Mouse (Mus musculus): ENCODE measurements around the gene Cnot6l. TPM values are rescaled to one million over a fixed set of nuclear protein-coding genes. Genes with fewer than 3 reads are reported as not detected.

The Cnot6l gene
- 100 to 1,000 TPM in 6 of 26 experiments, 10 to 100 TPM in 20; 12.2 to 143 (median 69.2) TPM for total RNA-seq (2018; cell fraction: chromatin; rRNA removed)
- 10 to 100 TPM; 36.7 to 73.7 (median 55.5) TPM for total RNA-seq (2018; cell fraction: cytosol; rRNA removed)
- 100 to 1,000 TPM in 6 of 26 experiments, 10 to 100 TPM in 20; 21.8 to 153 (median 64.5) TPM for total RNA-seq (2018; cell fraction: nucleus; rRNA removed)
- 29.0 to 34.1 TPM (median 33.3 TPM) in 3 replicates for polyA plus RNA-seq (2018)

DNA sequence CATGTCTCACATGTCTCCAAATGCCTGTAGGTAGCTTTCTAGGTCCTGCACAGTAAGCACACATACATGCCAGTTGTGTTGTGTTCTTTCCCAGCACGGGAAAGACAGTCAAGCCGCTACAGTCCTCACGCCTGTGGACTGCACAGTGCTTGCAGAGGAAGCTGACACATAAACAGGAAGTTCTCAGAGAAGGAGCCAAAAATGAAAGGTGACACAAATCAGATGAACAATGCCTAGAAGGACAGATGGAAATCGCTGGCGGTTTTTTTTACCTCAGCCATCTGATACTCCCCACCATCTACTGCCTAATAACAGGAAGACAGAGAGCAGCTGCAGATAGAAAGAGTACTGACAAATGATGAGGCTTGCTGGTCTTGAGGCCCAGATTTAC is at the start of gene Cnot6l:
TSS of gene Cnot6l (minus strand) at position 151 of the 391 bp plus-strand sequence.
- WGBS (ENCODE audit: missing documents), result 0% methylated on average over 5 of the region's 5 CpGs

DNA sequence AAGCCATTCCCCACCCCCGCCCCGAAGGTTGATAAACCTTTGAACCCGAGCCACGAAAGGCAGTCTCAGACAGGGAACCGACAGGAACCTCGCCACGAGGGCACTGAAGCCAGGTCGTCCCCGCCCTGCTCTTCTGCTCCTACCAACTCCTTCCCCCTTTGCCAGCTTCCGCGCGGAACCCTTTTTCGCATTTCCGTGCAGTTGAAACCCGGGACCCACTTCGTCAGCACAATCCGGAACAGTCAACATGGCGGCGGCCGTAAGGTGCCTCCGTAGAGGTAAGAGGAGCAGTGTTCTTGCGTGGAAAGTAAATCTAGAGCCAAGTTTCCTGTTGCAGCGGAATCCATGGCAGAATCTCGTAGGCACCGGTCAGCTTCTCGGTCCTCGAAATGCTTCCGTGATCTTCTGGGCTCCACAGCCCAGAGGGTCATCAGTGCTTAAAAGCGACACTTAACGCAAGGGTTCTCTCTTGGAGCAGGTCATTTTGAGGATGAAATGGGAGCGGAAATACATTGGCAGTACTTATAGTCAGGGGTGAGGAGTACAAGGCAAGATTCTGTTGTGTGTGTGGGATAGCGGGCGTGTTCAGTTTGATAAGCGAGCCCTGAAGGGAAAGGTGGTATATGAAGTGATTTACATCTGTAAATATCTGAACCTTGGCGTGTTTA is 46.1 kb upstream of the Cnot6l start:
- 0 out of 2 replicates have a peak, but pooled peaks cover 10% of the 10 kb centered on the region for H3K36me3 ChIP-seq (ENCODE audit: inconsistent target)
- peak overlapping the region; percentile 96 for H3K4me3 ChIP-seq (ENCODE audit: inconsistent target)
- H3K79me2 ChIP-seq (ENCODE audit: inconsistent target), result peaks cover 50% of the 10 kb centered on the region
- WGBS (ENCODE audit: missing documents), result under 1% methylated on average over 35 of the region's 35 CpGs
- H3K27ac ChIP-seq, result peak overlapping the region; percentile 84

More for the DNA sequence above, at the start of gene Cnot6l:
- Histone ChIP-seq H3K4me3 (ENCODE audit: inconsistent target) (peak within 1 kb of the TSS; percentile 62), H3K36me3 (ENCODE audit: inconsistent target) (no peaks in the 10 kb centered on the region), H3K79me2 (ENCODE audit: inconsistent target) (peaks cover 22% of the 10 kb centered on the region), H3K27ac (peak within 1 kb of the TSS; percentile 83)

DNA sequence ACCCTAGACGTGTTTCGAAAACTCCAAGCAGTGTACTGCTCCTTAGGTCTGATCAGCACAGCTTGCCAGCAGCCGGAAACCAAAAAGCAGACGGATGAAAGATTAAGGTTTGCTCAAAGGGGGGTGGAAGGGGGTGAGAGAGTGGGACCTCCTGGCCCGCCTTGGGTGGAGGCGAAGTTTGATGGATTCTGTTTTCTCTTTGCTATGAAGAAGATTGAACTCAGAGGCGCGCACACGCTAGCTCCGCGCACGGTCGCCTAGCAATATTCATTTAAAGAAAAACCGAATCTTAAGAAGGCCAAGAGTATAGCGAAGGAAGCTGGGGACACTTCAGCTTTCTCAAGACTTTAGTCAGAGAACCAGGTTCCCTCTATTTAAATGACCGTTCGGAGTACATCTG is 45.5 kb upstream of the Cnot6l start, which contains the start of gene Mrpl1:
TSS of gene Mrpl1 (plus strand) at position 35 of the 400 bp plus-strand sequence.
- Histone ChIP-seq H3K4me3 (ENCODE audit: inconsistent target) (peak within 1 kb of the TSS; percentile 96), H3K27ac (peak within 1 kb of the TSS; percentile 84), H3K79me2 (ENCODE audit: inconsistent target) (peaks cover 44% of the 10 kb centered on the region), H3K36me3 (ENCODE audit: inconsistent target) (0 out of 2 replicates have a peak, but pooled peaks cover 4% of the 10 kb centered on the region)
- under 1% methylated on average over 17 of the region's 17 CpGs for WGBS (ENCODE audit: missing documents)

DNA sequence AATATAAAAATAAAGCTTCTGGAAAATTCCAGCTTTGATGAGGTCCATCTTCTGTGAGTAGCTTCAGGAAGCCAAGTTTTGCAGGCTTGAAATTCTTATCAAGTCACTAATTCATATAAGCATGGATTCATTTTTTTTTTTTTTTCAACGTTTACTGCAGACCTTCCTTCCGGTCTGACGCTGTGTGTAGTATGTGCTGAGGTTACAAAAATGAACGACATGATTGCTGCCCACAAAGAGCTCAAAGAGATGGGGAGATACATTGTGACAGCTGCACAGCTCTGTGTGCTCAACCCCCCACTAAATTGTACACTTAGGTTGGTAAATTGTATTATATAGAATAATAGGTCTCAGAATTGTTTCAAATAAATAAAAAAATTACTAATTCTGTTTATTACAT is 44.6 kb upstream of the Cnot6l start:
- Histone ChIP-seq H3K36me3 (ENCODE audit: inconsistent target) (no peaks in the 10 kb centered on the region), H3K4me3 (ENCODE audit: inconsistent target) (no peak overlapping the region), H3K79me2 (ENCODE audit: inconsistent target) (peaks cover 36% of the 10 kb centered on the region), H3K27ac (peak overlapping the region; percentile 84)
- 0% methylated on average over 4 of the region's 4 CpGs for WGBS (ENCODE audit: missing documents)

DNA sequence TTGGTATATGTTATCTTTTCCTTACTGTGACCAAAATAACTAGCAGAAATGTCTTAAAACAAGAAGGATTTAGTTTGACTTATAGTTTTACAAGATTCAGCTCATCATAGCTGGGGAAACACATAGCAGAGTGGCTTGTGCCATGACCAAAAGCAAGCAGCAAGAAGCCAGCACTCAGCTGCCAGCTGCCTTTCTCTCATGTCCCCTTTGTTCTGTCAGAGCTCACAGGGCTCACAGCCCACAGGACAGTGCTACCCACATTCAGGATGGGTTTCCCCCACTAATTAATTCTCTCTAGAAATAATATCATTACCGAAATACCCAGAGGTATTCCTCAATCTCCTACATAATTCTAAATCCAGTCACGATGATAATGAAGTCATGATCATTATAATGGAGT is 43.6 kb upstream of the Cnot6l start:
- WGBS (ENCODE audit: missing documents), result 95% methylated on average over 2 of the region's 2 CpGs
- Histone ChIP-seq H3K27ac (no peak overlapping the region), H3K36me3 (ENCODE audit: inconsistent target) (no peaks in the 10 kb centered on the region), H3K79me2 (ENCODE audit: inconsistent target) (peaks cover 26% of the 10 kb centered on the region), H3K4me3 (ENCODE audit: inconsistent target) (no peak overlapping the region)

DNA sequence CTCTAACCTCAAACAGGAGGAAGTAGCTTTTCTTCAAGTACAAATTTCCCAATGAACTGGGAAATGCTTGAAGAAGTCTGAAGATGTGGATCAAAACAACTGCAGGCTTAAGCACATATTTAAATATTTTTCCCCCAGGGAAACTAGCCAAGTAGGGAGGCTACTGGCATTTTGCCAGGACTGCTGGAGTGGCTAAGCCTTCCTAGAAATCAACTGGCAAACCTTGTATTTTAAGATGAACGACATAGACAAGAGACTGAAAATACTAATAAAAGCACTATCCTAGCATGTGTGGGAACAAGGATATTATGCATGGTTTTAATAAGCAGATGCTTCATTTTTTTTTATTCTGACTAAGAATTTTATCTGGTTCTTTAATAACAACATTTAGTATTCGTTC is 42.9 kb upstream of the Cnot6l start:
- Histone ChIP-seq H3K4me3 (ENCODE audit: inconsistent target) (no peak overlapping the region), H3K27ac (no peak overlapping the region), H3K36me3 (ENCODE audit: inconsistent target) (no peaks in the 10 kb centered on the region), H3K79me2 (ENCODE audit: inconsistent target) (peaks cover 20% of the 10 kb centered on the region)
- WGBS (ENCODE audit: missing documents), result 40% methylated on average over 2 of the region's 2 CpGs

DNA sequence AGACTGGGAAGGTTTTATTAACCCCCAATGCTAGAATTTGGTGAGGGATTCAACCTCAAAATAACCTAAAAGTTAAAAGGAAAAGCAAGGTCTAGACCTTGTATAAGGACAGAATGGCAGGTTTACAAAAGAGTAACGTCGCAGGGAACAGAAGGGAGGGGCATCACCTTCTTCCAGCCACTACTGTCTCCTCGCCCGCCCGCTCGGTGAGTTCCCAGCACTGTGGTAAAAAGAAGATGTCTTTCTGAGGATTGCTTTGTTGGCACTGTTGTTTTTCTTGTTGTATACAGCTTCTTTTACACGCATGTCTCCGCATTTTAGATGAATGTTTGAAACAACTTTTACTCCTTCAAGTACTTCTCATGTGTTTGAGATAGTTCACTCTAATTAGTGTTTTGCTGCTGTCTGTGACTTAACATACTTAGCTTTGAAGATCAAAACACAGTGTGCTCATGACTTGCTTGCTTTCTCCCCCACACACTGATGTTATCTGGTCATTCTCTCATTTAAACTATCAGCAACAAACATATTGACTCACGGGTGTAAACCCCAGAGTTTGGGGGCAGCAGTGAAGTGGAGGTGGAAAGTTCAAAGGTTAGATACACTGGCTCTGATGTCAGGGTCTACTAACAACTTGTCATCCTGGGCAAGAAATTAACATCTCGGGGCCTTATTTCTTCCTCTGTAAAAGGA is 37.6 kb upstream of the Cnot6l start:
- WGBS (ENCODE audit: missing documents), result 97% methylated on average over 10 of the region's 10 CpGs
- no peak overlapping the region for H3K4me3 ChIP-seq (ENCODE audit: inconsistent target)
- no peaks in the 10 kb centered on the region for H3K36me3 ChIP-seq (ENCODE audit: inconsistent target)
- no peaks in the 10 kb centered on the region for H3K79me2 ChIP-seq (ENCODE audit: inconsistent target)
- H3K27ac ChIP-seq, result no peak overlapping the region

DNA sequence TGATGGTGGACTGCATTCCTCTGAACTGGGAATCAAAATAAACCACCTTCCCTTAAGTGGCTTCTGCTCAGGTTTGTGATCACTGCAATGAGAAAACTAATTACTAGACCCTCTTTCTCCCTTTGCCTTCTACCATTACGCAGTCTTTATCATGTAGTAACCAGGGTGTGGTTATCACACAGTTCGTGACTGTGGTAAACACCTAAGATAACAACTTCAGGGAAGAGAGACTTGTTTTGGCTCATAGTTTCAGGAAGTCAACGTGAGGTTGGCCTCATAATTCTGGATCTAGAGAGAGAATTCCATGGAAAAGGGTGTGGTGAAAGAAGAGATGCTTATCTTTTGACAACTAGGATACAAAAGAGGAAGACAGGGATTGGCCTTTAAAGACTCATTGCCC is 36.3 kb upstream of the Cnot6l start:
- Histone ChIP-seq H3K27ac (no peak overlapping the region), H3K79me2 (ENCODE audit: inconsistent target) (no peaks in the 10 kb centered on the region), H3K4me3 (ENCODE audit: inconsistent target) (no peak overlapping the region), H3K36me3 (ENCODE audit: inconsistent target) (no peaks in the 10 kb centered on the region)
- WGBS (ENCODE audit: missing documents), result 79% methylated on average over 3 of the region's 3 CpGs

DNA sequence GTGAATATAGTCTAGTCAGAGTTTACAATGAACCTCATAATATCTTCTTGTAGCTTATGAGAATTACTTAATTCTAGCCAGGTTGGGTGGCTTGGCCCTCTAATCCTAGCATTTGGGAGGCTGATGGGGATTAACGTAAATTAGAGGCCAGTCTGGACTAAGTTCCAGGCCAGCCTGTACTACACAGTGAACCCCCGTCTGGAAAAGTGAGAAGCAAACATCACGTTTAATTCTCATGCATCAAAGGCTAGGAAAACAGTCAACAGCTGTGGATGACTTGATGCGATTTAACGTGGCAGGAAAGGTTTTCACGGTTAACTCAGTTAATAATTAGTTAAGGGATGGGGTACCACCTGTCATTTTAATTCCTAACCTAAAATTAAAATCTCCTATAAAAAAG is 34.3 kb upstream of the Cnot6l start:
- H3K4me3 ChIP-seq (ENCODE audit: inconsistent target), result no peak overlapping the region
- WGBS (ENCODE audit: missing documents), result 94% methylated on average over 6 of the region's 6 CpGs

DNA sequence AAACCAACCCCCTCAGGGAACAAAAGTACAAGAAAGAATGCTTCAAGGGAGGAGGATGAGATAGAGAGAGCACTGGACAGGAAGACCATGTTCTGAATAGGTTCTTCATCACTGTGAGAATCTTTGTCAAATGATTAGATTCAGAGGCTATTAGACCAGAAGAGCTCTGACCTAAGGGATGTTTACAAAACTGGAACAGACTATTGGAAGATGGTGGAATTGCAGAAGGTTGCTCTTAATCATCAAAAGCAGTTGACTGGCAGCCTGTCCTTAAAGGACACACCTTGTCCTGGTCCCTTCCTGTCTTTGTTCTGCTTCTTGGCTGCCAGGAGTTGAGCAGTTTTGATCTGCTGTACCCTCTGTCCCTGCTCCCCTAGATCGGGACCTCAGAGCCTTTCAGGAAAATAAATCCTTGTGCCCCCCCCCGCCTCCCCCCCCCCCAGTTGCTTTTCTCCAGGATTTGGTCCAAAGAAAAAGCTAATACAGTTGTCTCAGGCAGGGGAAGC is 32.6 kb upstream of the Cnot6l start:
- no peaks in the 10 kb centered on the region for H3K79me2 ChIP-seq (ENCODE audit: inconsistent target)
- no peaks in the 10 kb centered on the region for H3K36me3 ChIP-seq (ENCODE audit: inconsistent target)
- no peak overlapping the region for H3K4me3 ChIP-seq (ENCODE audit: inconsistent target)
- H3K27ac ChIP-seq, result no peak overlapping the region
- WGBS (ENCODE audit: missing documents), result 67% methylated on average over 2 of the region's 2 CpGs

More for the DNA sequence above, 34.3 kb upstream of the Cnot6l start:
- H3K36me3 ChIP-seq (ENCODE audit: inconsistent target), result no peaks in the 10 kb centered on the region
- H3K79me2 ChIP-seq (ENCODE audit: inconsistent target), result no peaks in the 10 kb centered on the region
- H3K27ac ChIP-seq, result no peak overlapping the region

DNA sequence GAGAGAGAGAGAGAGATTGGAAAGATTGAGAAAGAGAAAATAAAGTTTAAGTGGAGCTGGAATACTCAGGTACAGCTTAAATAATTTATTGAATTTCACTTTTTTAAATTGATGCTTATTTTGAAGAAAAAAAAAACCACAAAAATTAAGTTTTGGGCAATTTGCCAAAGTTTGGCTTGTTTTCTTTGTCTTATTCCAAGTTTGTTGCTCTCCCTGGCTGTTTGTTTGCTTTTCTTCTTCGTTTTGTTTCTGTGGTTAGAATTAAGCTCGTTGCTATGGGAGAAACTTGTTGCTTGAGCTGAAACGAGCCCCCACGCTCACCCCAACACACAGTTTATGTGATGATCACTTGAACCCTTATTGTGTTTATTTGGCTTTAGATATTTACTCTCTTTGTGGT is 27.3 kb upstream of the Cnot6l start:
- WGBS (ENCODE audit: missing documents), result 62% methylated on average over 4 of the region's 4 CpGs
- no peak overlapping the region for H3K27ac ChIP-seq

DNA sequence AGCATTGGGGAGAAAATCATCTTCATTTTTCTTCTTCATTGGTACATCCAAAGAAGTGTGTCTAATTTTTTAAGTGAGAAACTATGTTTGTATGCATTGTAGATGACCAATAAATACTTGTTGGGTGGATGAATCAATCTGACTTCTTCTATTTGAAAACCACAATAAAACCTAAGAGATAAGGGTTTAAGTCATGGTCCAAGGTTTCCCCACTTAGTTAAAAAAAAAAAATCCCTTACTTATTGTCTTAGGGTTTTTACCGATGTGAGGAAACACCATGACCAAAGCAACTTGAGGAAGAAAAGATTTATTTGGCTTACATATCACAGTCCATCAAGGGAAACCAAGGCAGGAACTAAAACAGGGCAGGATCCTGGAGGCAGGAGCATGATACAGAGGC is 25.8 kb upstream of the Cnot6l start:
- Histone ChIP-seq H3K79me2 (ENCODE audit: inconsistent target) (no peaks in the 10 kb centered on the region), H3K36me3 (ENCODE audit: inconsistent target) (no peaks in the 10 kb centered on the region), H3K4me3 (ENCODE audit: inconsistent target) (no peak overlapping the region), H3K27ac (no peak overlapping the region)
- 92% methylated on average over 1 of the region's 1 CpGs for WGBS (ENCODE audit: missing documents)

More for the DNA sequence above, 27.3 kb upstream of the Cnot6l start:
- Histone ChIP-seq H3K79me2 (ENCODE audit: inconsistent target) (no peaks in the 10 kb centered on the region), H3K36me3 (ENCODE audit: inconsistent target) (no peaks in the 10 kb centered on the region), H3K4me3 (ENCODE audit: inconsistent target) (no peak overlapping the region)

DNA sequence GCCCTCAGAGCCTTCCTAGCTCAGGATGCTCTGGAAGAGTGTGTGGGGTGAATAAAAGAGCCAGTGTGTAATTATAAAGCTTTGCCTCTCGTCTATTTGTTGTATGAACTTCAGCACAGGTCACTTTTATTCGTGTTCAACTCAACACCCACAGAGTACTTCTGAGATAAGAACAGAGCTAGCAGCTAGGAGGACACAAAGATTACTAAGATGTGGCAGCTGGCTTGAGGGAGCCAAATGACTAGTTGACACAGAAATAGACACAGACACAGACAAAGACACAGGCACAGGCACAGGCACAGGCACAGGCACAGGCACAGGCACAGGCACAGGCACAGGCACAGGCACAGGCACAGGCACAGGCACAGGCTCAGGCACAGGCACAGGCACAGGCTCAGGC is 20.0 kb upstream of the Cnot6l start:
- Histone ChIP-seq H3K27ac (no peak overlapping the region), H3K36me3 (ENCODE audit: inconsistent target) (no peaks in the 10 kb centered on the region), H3K79me2 (ENCODE audit: inconsistent target) (no peaks in the 10 kb centered on the region), H3K4me3 (ENCODE audit: inconsistent target) (no peak overlapping the region)
- WGBS (ENCODE audit: missing documents), result 94% methylated on average over 2 of the region's 2 CpGs

DNA sequence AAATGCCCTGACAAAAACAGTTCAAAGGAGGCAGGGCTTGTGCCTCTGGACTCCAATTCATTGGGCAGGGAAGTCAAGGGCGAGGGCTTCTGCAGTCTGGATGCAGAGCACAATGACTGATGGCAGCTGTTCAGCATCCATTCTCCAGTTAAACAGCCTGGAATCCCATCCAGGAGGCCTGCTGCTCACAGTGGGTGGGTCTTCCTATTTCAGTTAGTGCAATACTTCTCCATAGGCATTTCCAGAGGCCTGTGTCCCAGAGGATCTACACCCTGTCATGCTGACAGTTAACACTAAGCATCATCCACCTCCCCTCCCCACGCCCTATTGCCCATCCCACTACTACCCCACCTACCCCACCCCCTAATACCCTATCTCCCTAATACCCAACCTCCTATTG is 19.2 kb upstream of the Cnot6l start:
- Histone ChIP-seq H3K4me3 (ENCODE audit: inconsistent target) (no peak overlapping the region), H3K79me2 (ENCODE audit: inconsistent target) (no peaks in the 10 kb centered on the region), H3K27ac (no peak overlapping the region), H3K36me3 (ENCODE audit: inconsistent target) (no peaks in the 10 kb centered on the region)
- 100% methylated on average over 2 of the region's 2 CpGs for WGBS (ENCODE audit: missing documents)

DNA sequence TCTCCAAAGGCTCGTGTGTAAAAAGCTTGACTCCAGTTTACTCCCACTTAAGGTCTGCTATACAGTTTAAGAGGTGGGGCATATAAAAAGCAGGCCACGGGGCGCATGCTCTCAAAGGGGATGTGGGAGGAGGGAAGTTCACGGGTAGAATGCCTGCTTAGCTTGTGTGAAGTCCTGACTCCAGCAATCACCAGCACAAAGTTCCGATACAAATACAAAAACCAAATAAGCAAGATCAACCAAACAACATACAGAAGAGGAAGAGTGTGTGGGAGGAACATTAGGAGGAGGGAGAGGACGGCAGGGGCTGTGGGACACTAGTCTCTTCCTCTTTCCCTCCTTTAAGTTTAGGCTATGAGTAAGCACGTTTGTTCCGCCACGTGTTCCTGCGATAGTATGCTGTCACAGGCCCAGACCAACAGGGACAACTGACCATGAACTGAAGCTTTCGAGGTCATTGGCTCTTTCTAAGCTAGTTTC is 12.9 kb upstream of the Cnot6l start:
- peak overlapping the region; percentile 54 for H3K27ac ChIP-seq
- WGBS (ENCODE audit: missing documents), result 15% methylated on average over 8 of the region's 11 CpGs

More for the DNA sequence above, 12.9 kb upstream of the Cnot6l start:
- no peaks in the 10 kb centered on the region for H3K79me2 ChIP-seq (ENCODE audit: inconsistent target)
- H3K36me3 ChIP-seq (ENCODE audit: inconsistent target), result no peaks in the 10 kb centered on the region
- no peak overlapping the region for H3K4me3 ChIP-seq (ENCODE audit: inconsistent target)
